Mouse (Mus musculus): ENCODE data around the gene Acox3. TPM values are rescaled to one million over a fixed set of nuclear protein-coding genes. Genes with fewer than 3 reads are reported as not detected.
"Not testable (repeated sequence)": the region's sequence is repeated elsewhere in the genome, so short reads cannot be mapped to it uniquely, and the experiment has no call there.

Gene Acox3
- polyA plus RNA-seq, 1 experiment from 2014 or later = 14.2 TPM

- 55% methylated on average over 3 of the region's 3 CpGs for WGBS
- Histone ChIP-seq H3K27me3 (ENCODE audit: insufficient read depth, poor library complexity, severe bottlenecking) (no peaks in the 10 kb centered on the region), H3K36me3 (no peaks in the 10 kb centered on the region), H3K4me1 (replicated peaks) (peaks cover 15% of the 10 kb centered on the region), H3K27ac (no peak overlapping the region), H3K4me3 (no peak overlapping the region), H3K9me3 (no peaks in the 10 kb centered on the region)
- no peak for DNase-seq (ENCODE audit: low spot score)
Measured at GRCm38 (mm10) chr5:35580156-35580922, 2.5 kb upstream of the Acox3 start.

GRCm38 (mm10) chr5:35583221-35583783 lies 462 bp downstream of the Acox3 start:
- Histone ChIP-seq H3K9me3 (no peaks in the 10 kb centered on the region), H3K27me3 (ENCODE audit: insufficient read depth, poor library complexity, severe bottlenecking) (no peaks in the 10 kb centered on the region), H3K27ac (peak overlapping the region; percentile 85), H3K36me3 (peaks cover 7% of the 10 kb centered on the region), H3K4me3 (peak overlapping the region; percentile 71), H3K4me1 (replicated peaks) (peaks cover 15% of the 10 kb centered on the region)
- no peak for DNase-seq (ENCODE audit: low spot score)
- WGBS = 8% methylated on average over 17 of the region's 17 CpGs

GRCm38 (mm10) chr5:35584259-35584658 lies 1.4 kb downstream of the Acox3 start:
- peaks cover 15% of the 10 kb centered on the region for H3K4me1 ChIP-seq (replicated peaks)
- H3K27me3 ChIP-seq (ENCODE audit: insufficient read depth, poor library complexity, severe bottlenecking); H3K27ac ChIP-seq; DNase-seq (ENCODE audit: low spot score); H3K9me3 ChIP-seq; H3K4me3 ChIP-seq: not testable (repeated sequence)
- H3K36me3 ChIP-seq = peaks cover 16% of the 10 kb centered on the region
- WGBS = 93% methylated on average over 2 of the region's 2 CpGs

GRCm38 (mm10) chr5:35591497-35591896 lies 8.7 kb downstream of the Acox3 start:
- Histone ChIP-seq H3K27ac (no peak overlapping the region), H3K36me3 (peaks cover 59% of the 10 kb centered on the region), H3K27me3 (ENCODE audit: insufficient read depth, poor library complexity, severe bottlenecking) (no peaks in the 10 kb centered on the region), H3K9me3 (peaks cover 8% of the 10 kb centered on the region; the same call in 1 of the 2 replicates), H3K4me3 (no peak overlapping the region), H3K4me1 (replicated peaks) (no peaks in the 10 kb centered on the region)
- WGBS = 88% methylated on average over 4 of the region's 4 CpGs
- DNase-seq (ENCODE audit: low spot score) = no peak

- Histone ChIP-seq H3K36me3 (peaks cover 59% of the 10 kb centered on the region), H3K27me3 (ENCODE audit: insufficient read depth, poor library complexity, severe bottlenecking) (no peaks in the 10 kb centered on the region), H3K4me1 (replicated peaks) (no peaks in the 10 kb centered on the region), H3K9me3 (peaks cover 8% of the 10 kb centered on the region; the same call in 1 of the 2 replicates), H3K4me3 (no peak overlapping the region), H3K27ac (no peak overlapping the region)
- peak; percentile 14 for DNase-seq (ENCODE audit: low spot score)
- WGBS = 84% methylated on average over 21 of the region's 21 CpGs
Measured at GRCm38 (mm10) chr5:35592081-35592736, 9.4 kb downstream of the Acox3 start.

GRCm38 (mm10) chr5:35592824-35593223 lies 10.0 kb downstream of the Acox3 start:
- Histone ChIP-seq H3K4me3 (no peak overlapping the region), H3K36me3 (peaks cover 58% of the 10 kb centered on the region), H3K27ac (no peak overlapping the region), H3K27me3 (ENCODE audit: insufficient read depth, poor library complexity, severe bottlenecking) (no peaks in the 10 kb centered on the region), H3K4me1 (replicated peaks) (no peaks in the 10 kb centered on the region), H3K9me3 (peaks cover 8% of the 10 kb centered on the region; the same call in 1 of the 2 replicates)
- no peak for DNase-seq (ENCODE audit: low spot score)
- WGBS = 78% methylated on average over 4 of the region's 4 CpGs

GRCm38 (mm10) chr5:35593272-35593671 lies 10.4 kb downstream of the Acox3 start:
- Histone ChIP-seq H3K36me3 (peaks cover 58% of the 10 kb centered on the region), H3K9me3 (peaks cover 8% of the 10 kb centered on the region; the same call in 1 of the 2 replicates), H3K4me1 (replicated peaks) (no peaks in the 10 kb centered on the region), H3K27ac (no peak overlapping the region), H3K4me3 (no peak overlapping the region), H3K27me3 (ENCODE audit: insufficient read depth, poor library complexity, severe bottlenecking) (no peaks in the 10 kb centered on the region)
- no peak for DNase-seq (ENCODE audit: low spot score)
- WGBS = 82% methylated on average over 6 of the region's 6 CpGs

GRCm38 (mm10) chr5:35594768-35595167 lies 11.9 kb downstream of the Acox3 start:
- WGBS = 88% methylated on average over 4 of the region's 4 CpGs
- Histone ChIP-seq H3K4me1 (replicated peaks) (no peaks in the 10 kb centered on the region), H3K36me3 (peaks cover 57% of the 10 kb centered on the region)

GRCm38 (mm10) chr5:35595706-35596105 lies 12.9 kb downstream of the Acox3 start:
- Histone ChIP-seq H3K36me3 (peaks cover 57% of the 10 kb centered on the region), H3K4me1 (replicated peaks) (peaks cover 4% of the 10 kb centered on the region; the same call in 1 of the 2 replicates), H3K9me3 (0 out of 2 replicates have a peak, but pooled peaks cover 4% of the 10 kb centered on the region), H3K27ac (no peak overlapping the region), H3K27me3 (ENCODE audit: insufficient read depth, poor library complexity, severe bottlenecking) (no peaks in the 10 kb centered on the region), H3K4me3 (no peak overlapping the region)
- DNase-seq (ENCODE audit: low spot score) = peak; percentile 79
- WGBS = 24% methylated on average over 4 of the region's 4 CpGs

More at GRCm38 (mm10) chr5:35594768-35595167, 11.9 kb downstream of the Acox3 start:
- H3K27me3 ChIP-seq (ENCODE audit: insufficient read depth, poor library complexity, severe bottlenecking) = no peaks in the 10 kb centered on the region
- DNase-seq (ENCODE audit: low spot score) = no peak
- H3K4me3 ChIP-seq = no peak overlapping the region
- peaks cover 8% of the 10 kb centered on the region; the same call in 1 of the 2 replicates for H3K9me3 ChIP-seq
- H3K27ac ChIP-seq = no peak overlapping the region

- Histone ChIP-seq H3K27ac (no peak overlapping the region), H3K4me1 (replicated peaks) (peaks cover 4% of the 10 kb centered on the region; the same call in 1 of the 2 replicates), H3K9me3 (0 out of 2 replicates have a peak, but pooled peaks cover 4% of the 10 kb centered on the region), H3K27me3 (ENCODE audit: insufficient read depth, poor library complexity, severe bottlenecking) (no peaks in the 10 kb centered on the region), H3K36me3 (peaks cover 57% of the 10 kb centered on the region), H3K4me3 (no peak overlapping the region)
- no peak for DNase-seq (ENCODE audit: low spot score)
- 86% methylated on average over 18 of the region's 18 CpGs for WGBS
Measured at GRCm38 (mm10) chr5:35596169-35597160, 13.6 kb downstream of the Acox3 start.

- H3K4me1 ChIP-seq (replicated peaks) = peaks cover 4% of the 10 kb centered on the region; the same call in 1 of the 2 replicates
- H3K4me3 ChIP-seq = no peak overlapping the region
- H3K27me3 ChIP-seq (ENCODE audit: insufficient read depth, poor library complexity, severe bottlenecking) = no peaks in the 10 kb centered on the region
- no peak overlapping the region for H3K27ac ChIP-seq
- no peak for DNase-seq (ENCODE audit: low spot score)
- peaks cover 56% of the 10 kb centered on the region for H3K36me3 ChIP-seq
- 66% methylated on average over 11 of the region's 11 CpGs for WGBS
- H3K9me3 ChIP-seq = no peaks in the 10 kb centered on the region
Measured at GRCm38 (mm10) chr5:35600233-35600632, 17.4 kb downstream of the Acox3 start.

GRCm38 (mm10) chr5:35601526-35601925 lies 18.7 kb downstream of the Acox3 start:
- Histone ChIP-seq H3K36me3 (peaks cover 56% of the 10 kb centered on the region), H3K4me1 (replicated peaks) (peaks cover 4% of the 10 kb centered on the region; the same call in 1 of the 2 replicates), H3K4me3 (no peak overlapping the region), H3K27me3 (ENCODE audit: insufficient read depth, poor library complexity, severe bottlenecking) (no peaks in the 10 kb centered on the region), H3K27ac (no peak overlapping the region), H3K9me3 (no peaks in the 10 kb centered on the region)
- WGBS = 93% methylated on average over 8 of the region's 8 CpGs
- DNase-seq (ENCODE audit: low spot score) = no peak
